Mouse (Mus musculus) adipocyte (in vitro differentiated cells): ENCODE measurements at regions not wholly inside any gene's neighbourhood (a gene's known extent, or its start where the extent isn't known, plus 50 kb on each side); places are given as distances from the start of the nearest gene placed in this dataset.
"Not testable (repeated sequence)": the region's sequence is repeated elsewhere in the genome, so short reads cannot be mapped to it uniquely, and the experiment has no call there.

Source experiments
- DNase-seq: peaks from one replicate; pipeline ENCODE4 v3.0.0-alpha.2; 2016; ENCODE audit warnings: low spot score

- no peak for DNase-seq
Observed at GRCm38 (mm10) chr3:15016621-15017020, 130.5 kb downstream of the Car2 start.

GRCm38 (mm10) chr3:15022773-15023172 is 136.7 kb downstream of the Car2 start:
- DNase-seq, result no peak

GRCm38 (mm10) chr3:15040866-15041528 is 154.9 kb downstream of the Car2 start:
- no peak for DNase-seq

DNA sequence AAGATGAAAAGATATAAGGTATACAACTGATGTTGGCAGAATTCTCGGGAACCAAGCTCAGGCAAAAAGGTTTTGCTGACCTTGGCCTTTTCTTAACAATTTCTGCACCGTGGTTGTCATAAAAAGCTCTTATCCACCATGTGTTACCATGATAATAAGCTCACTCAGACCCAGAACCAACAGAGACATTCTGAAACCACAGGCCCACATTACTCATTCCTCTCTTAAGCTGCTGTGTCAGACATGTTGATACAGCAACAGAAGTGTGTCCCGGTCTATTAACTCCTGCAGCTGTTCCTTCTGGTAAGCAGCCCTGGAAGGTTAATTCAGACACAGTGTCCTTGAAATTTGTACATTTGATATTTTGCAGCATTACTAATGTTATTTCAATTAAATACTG is 167.9 kb downstream of the Car2 start:
- no peak for DNase-seq

DNA sequence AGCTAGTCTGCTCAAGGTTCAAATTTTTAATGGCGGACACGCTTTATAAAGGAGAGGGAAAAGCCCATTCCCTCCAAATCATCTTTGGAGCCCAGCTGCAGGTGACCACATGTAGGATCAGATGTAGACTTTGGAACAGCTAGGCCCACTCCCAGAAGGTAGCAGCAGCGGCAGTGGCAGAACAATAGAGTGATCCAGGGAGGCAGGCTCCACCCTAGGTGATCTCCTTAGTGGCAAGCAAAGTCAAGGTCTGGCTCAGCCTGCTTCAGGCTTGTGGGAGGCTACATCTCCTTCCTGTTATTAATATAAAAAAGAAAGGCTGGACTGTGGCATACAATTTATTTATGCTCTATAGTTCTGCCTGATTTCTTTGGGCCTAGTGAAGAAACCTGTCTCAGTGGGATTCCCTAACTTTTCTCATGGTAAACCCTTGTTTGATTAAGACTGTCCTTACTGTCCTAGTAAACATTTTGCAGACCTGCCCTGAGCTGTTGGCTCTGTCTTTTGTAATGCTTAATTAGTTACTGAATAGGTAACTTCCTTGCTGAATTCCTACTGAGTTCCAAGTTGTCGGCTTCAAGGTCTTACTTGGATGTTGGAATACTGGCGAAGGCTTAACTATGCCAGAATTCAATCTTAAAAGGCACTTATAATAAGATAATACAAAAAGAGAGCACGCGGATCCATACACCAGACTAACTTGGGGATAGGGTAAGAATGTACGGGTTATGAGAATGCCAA is 169.6 kb downstream of the Car2 start:
- not testable (repeated sequence) for DNase-seq

GRCm38 (mm10) chr3:15056788-15057585 is 170.9 kb downstream of the Car2 start:
- not testable (repeated sequence) for DNase-seq

GRCm38 (mm10) chr3:15065681-15066080 is 179.6 kb downstream of the Car2 start:
- DNase-seq, result no peak

DNA sequence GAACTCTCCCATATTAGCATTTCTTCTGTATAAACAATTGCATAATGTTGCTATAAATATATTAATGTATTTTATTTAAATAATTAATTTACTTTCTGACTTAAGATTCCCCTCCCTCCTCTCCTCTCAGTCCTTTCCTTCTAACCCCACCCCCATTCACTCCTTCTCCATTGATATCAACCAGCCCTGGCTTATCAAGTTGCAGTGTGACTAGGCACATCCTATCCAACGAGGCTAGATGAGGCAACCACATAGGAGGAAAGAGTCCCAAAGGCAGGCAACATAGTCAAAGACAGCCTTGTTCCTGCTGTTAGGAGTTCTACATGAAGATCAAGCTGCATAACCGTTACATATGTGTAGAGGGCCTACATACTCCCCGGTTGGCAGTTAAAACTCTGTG is 182.2 kb downstream of the Car2 start:
- DNase-seq, result no peak

DNA sequence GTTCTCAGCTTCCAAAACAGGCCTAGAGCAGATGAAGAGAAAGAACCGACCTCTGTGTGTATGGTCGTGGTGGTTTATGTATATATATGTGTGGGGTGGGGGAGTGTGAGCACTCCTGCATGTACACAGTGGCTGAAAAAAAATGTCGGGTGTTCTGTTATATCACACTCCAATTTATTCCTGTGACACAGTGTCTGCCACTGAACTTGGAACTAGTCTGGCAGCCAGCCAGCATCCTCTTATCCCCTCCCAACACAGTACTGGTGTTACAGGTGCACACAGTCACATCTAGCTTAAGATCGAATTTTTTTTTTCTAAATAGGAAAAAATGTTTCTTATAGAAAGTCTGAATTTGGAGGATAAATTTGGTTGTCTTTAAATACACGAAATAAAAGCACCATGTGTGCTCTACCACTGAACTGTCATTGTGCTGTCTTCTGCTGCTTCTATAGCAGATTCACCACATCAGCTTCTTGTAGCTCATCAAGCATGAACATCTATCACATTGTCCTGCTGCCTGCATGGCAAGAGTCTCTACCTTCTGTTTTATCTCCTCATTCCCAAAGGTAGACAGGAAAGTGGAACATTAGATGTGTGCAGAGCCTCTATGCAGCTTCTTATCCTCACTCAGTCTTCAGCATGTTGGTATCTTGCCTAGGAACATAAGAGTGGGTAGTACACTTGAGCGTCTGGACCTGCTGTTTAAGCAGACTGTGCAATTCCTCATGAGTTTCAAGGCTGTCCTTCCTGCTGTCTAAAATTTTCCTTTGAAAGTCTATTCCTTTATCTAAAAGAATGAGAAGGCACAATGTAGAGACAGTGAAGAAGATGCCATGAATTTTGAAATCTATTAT is 185.2 kb downstream of the Car2 start:
- DNase-seq, result no peak

DNA sequence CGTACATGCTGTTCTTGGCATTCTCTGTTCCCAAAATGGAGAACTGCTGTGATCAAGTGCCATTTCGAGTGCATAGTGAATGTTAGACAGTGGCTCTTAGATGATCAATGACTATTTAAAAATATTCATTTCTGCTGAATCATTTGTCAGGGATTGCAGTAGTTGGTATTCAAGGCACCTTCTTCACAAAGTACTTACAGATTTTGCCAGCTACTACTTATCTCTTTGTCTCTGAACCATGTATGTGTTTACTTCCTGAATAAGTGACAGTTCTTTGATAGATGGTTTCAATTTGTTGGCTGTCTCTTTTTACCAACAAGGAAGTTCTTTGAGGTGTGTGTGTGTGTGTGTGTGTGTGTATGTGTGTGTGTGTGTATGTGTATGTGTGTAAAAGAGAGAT is 187.3 kb downstream of the Car2 start:
- DNase-seq, result no peak

DNA sequence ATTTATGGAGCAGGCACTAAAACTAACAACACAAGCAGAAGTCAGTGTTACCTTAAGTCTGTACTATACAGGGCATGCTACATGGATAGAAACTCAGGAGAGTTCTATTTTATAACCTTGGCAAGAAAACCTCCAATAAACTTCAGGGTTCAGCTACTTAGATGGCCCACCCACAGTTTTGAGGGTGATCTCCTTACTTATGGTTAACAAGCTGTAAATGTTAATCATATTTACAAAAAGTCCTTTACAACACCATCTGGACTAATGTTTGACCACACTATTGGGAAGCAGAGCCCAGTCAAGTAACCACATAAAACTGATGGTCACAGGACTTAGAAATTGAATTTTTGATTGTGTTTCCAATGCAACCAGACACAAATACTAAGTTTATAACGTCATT is 187.8 kb downstream of the Car2 start:
- no peak for DNase-seq

GRCm38 (mm10) chr3:15074949-15075348 is 188.9 kb downstream of the Car2 start:
- no peak for DNase-seq

DNA sequence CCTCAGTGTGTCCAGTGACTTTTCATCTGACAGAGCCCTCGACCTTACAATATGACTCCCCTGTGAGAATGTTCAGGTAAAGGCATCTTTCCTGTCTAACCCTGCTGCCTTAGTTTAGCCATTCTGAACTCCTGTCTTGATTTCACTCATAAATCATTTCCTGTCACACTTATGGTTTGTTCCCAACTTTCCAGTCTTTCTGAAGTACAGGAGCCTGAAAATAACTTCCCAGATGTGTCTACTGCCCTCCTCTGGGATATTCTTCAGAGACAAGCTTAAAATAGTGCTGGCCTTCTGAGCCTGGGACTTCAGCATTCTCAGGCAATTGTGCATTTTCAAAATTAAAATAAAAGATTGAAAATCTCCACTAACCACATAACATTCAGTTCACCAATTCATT is 204.1 kb downstream of the Car2 start:
- DNase-seq, result peak; percentile 60

GRCm38 (mm10) chr3:15098206-15098817 is 212.2 kb downstream of the Car2 start:
- no peak for DNase-seq

DNA sequence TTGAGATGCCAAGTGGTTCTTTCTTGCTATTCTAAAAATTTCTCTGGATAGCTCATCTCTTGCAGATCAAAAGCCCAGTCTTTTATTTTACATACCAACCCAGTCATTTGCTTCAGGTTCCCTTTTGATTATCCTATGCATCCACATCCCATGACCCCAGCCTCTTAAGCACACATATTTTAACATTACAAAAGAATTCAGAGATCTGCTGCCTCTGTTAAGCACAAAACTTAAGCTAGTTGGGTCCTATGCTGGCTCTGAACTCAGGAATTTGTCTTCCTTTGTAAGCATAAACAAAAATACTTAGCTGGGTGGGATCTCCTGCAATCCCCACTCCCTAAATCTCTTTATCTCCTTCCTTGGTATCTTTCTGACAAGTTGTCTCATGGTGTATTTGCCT is 212.9 kb downstream of the Car2 start:
- DNase-seq, result no peak

GRCm38 (mm10) chr3:15105627-15106026 is 219.6 kb downstream of the Car2 start:
- DNase-seq, result no peak

DNA sequence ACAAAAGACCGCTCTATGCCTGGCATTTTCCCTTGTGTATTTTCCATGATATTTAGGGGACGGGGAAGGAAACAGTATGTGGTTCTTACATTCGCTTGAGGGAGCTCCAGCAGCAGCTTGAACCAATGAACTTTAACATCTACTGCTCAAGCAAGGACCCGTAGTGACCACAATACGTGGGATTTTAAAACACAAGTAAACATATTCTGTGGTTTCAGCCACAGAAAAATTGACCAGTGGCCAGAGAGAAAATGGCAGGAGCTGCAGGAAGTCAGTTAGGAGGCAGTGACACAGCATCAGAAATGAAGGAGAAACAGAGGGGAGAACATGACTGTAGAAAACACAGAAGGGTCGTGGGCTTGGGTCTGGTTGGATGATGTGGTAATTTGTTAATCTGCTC is 220.2 kb downstream of the Car2 start:
- no peak for DNase-seq

GRCm38 (mm10) chr3:15107301-15107700 is 221.2 kb downstream of the Car2 start:
- no peak for DNase-seq

DNA sequence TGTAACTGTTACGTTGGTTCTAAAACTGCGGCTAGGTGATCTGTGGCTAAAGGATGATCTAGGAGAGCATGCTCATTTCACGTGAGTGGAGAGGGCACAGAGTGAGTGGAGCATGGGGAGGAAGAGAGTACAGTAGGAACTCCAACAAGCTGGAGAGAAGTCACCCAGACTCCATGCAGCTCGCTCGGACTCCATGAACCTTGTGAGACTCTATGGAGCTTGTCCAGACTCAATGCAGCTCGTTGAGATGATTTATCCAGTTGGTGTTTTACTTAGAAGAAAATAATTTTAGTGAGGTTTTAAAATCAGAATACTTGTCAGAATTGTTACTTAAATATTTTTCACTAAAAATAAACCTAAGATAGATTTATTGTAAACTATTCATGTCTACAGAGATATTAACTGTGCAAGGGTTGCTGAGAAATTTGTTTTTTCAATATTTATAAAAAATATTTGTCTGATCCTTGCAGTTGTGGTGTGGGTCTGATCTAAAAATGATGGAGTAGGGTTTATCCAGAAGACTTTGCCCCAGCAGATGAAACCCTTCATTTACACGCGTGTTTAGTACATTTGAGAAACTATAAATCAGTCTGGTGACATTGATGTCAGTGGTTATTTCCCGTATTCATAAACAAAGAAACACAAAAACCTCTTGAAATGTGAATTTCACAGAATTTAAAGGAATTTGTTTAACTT is 222.3 kb downstream of the Car2 start:
- no peak for DNase-seq

- DNase-seq, result no peak
Observed at GRCm38 (mm10) chr3:15110037-15110748, 221.9 kb downstream of the Gm9733 start.
